Mouse (Mus musculus) limb, embryonic 12.5 days (tissue): Measurements from ENCODE around the gene Nrk. TPM values are rescaled to one million over a fixed set of nuclear protein-coding genes. Genes with fewer than 3 reads are reported as not detected.

Experiments used
- ATAC-seq: fragments of 200-750 bp; cut with Nextera tagmentation; 2 replicates; pipeline ENCODE4 v1.8.0; 2017; ENCODE audit warnings: low read depth, moderate TSS enrichment; ENCODE audit not compliant: insufficient number of reproducible peaks, insufficient read depth, low FRiP score, low TSS enrichment
- H3K27ac ChIP-seq: fragments of 300-500 bp; sonication (generic); 2 replicates; pipeline ENCODE4 v1.5.1; 2016; ENCODE audit warnings: mild to moderate bottlenecking, moderate library complexity
- H3K27me3 ChIP-seq: fragments of 300-500 bp; sonication (generic); 2 replicates; pipeline ENCODE4 v1.6.1; 2016; ENCODE audit warnings: mild to moderate bottlenecking, moderate library complexity
- H3K36me3 ChIP-seq: fragments of 300-500 bp; sonication (generic); 2 replicates; pipeline ENCODE4 v1.6.1; 2016; ENCODE audit warnings: mild to moderate bottlenecking, moderate library complexity
- H3K4me1 ChIP-seq: fragments of 300-500 bp; sonication (generic); replicated peaks from 2 replicates; pipeline ENCODE4 v1.6.1; 2016
- H3K4me2 ChIP-seq: fragments of 300-500 bp; sonication (generic); 2 replicates; pipeline ENCODE4 v1.6.1; 2016; ENCODE audit warnings: mild to moderate bottlenecking, moderate library complexity
- H3K4me3 ChIP-seq: fragments of 300-500 bp; sonication (generic); replicated peaks from 2 replicates; pipeline ENCODE4 v1.5.1; 2016; ENCODE audit warnings: mild to moderate bottlenecking
- H3K9ac ChIP-seq: fragments of 300-500 bp; sonication (generic); replicated peaks from 2 replicates; pipeline ENCODE4 v1.6.1; 2016; ENCODE audit warnings: mild to moderate bottlenecking, moderate library complexity
- H3K9me3 ChIP-seq: fragments of 300-500 bp; sonication (generic); 2 replicates; pipeline ENCODE4 v1.6.1; 2016; ENCODE audit warnings: mild to moderate bottlenecking, moderate library complexity
- WGBS: fragments of 180-500 bp; shearing (Covaris S2); methylation state at CpG from one replicate; pipeline ENCODE4 v1.1.7; 2016; 5-methylcytosine and 5-hydroxymethylcytosine counted together
- polyA plus RNA-seq: library from polyadenylated mRNA; unstranded; fragments of >200 nt; fragmentation: Nextera tagmentation; extraction: Ambion mirVana; gene quantifications from 2 replicates; pipeline ENCODE4 v1.2.1, GENCODE M21; 2016

Nrk gene
- polyA plus RNA-seq, 1 experiment from 2014 or later: 30.8 TPM

DNA sequence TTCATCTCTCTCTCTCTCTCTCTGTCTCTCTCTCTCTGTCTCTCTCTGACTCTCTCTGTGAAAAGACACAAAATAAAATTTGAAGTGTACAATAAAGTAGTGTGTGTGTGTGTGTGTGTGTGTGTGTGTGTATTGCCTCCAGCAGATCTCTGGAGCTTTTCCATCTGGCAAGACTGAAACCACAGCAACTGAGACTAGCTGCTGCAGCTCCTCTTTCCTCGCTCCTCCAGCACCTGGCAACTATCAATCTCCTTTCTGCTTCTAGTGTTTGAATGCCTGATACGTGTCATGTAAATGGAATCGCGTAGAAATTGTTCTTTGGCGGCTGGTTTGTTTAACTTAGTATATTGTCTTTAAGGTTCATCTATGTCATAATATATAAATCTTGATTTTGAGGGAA is 113.1 kb downstream of the Nrk start:
- H3K4me2 ChIP-seq: no peak overlapping the region
- H3K9ac ChIP-seq: no peak overlapping the region
- H3K4me3 ChIP-seq: no peak overlapping the region
- no peaks in the 10 kb centered on the region; the same call in 1 of the 2 replicates for H3K27me3 ChIP-seq
- no peaks in the 10 kb centered on the region for H3K4me1 ChIP-seq
- no peaks in the 10 kb centered on the region for H3K9me3 ChIP-seq
- no peak overlapping the region for H3K27ac ChIP-seq
- H3K36me3 ChIP-seq: no peaks in the 10 kb centered on the region
- 62% methylated on average over 5 of the region's 5 CpGs for WGBS
- no peak for ATAC-seq

DNA sequence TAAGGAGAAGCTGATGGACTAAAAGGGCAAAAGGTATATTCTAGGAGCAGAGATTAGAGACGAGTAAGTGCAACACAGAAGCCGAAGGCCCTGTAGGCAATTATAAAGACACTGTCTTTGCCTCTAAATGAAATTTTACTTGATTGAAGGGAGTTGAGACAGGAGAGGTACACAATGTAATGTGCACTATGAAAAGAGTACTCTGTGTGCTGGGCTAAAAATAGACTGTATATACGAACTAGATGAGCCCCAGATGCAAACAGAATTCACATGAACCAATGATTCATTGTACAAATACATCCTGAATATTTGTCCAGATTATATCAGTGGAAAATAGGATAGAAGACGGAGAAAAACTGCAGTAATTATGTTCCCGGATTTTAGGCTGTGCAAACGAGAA is 113.7 kb downstream of the Nrk start:
- no peak for ATAC-seq
- no peaks in the 10 kb centered on the region; the same call in 1 of the 2 replicates for H3K27me3 ChIP-seq

DNA sequence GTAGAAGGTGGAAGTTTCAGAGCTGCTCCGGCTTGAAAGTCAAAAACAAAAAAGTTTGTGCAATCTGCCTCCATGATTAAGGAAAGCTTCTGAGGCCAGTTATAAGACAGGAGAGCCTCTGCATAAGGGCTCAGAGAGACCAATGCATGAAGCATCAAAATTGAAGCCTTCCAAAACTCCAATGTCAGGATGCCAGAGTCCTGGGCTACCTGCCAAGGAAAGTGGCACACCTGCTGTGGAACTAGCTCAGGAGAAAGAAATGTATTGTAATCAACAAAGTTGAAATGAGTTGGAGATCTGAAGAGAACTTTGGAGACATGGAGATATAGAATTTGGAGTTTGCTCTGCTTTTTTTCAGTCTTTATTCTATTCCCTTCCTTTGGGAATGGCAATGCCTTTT is 123.4 kb downstream of the Nrk start:
- no peak overlapping the region for H3K27ac ChIP-seq
- no peak for ATAC-seq
- no peaks in the 10 kb centered on the region for H3K36me3 ChIP-seq
- no peak overlapping the region for H3K4me2 ChIP-seq
- WGBS: 84% methylated on average over 1 of the region's 1 CpGs
- no peaks in the 10 kb centered on the region for H3K9me3 ChIP-seq
- no peaks in the 10 kb centered on the region for H3K4me1 ChIP-seq
- no peak overlapping the region for H3K9ac ChIP-seq
- H3K4me3 ChIP-seq: no peak overlapping the region
- no peaks in the 10 kb centered on the region; the same call in 1 of the 2 replicates for H3K27me3 ChIP-seq

More for the DNA sequence above, 113.7 kb downstream of the Nrk start:
- H3K4me2 ChIP-seq: no peak overlapping the region
- no peak overlapping the region for H3K27ac ChIP-seq
- no peaks in the 10 kb centered on the region for H3K36me3 ChIP-seq
- no peak overlapping the region for H3K9ac ChIP-seq
- no peaks in the 10 kb centered on the region for H3K4me1 ChIP-seq
- whole genome bisulfite sequencing: 76% methylated on average over 6 of the region's 6 CpGs
- H3K4me3 ChIP-seq: no peak overlapping the region
- no peaks in the 10 kb centered on the region for H3K9me3 ChIP-seq

DNA sequence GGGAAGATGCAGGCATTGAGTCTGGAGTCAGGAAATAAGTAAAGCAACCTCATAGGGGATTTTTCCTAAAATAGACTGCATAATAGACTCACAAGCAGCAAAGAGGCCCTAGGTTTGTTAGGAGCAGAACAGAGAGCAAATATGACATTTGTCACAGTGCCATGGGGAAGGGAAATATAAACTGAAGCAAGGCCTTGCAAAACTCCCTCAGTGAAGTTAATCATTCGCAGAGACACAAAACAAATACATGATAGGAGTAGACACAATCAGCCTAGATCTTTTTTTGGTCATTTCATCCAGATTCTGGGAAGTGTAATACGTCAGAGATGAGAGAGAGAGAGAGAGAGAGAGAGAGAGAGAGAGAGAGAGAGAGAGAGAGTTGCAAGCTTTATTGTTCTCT is 125.1 kb downstream of the Nrk start:
- Histone ChIP-seq H3K4me3 (no peak overlapping the region), H3K27me3 (no peaks in the 10 kb centered on the region; the same call in 1 of the 2 replicates), H3K9ac (no peak overlapping the region), H3K4me1 (no peaks in the 10 kb centered on the region), H3K9me3 (no peaks in the 10 kb centered on the region), H3K27ac (no peak overlapping the region), H3K36me3 (no peaks in the 10 kb centered on the region), H3K4me2 (no peak overlapping the region)
- WGBS: 88% methylated on average over 2 of the region's 2 CpGs
- ATAC-seq: no peak

DNA sequence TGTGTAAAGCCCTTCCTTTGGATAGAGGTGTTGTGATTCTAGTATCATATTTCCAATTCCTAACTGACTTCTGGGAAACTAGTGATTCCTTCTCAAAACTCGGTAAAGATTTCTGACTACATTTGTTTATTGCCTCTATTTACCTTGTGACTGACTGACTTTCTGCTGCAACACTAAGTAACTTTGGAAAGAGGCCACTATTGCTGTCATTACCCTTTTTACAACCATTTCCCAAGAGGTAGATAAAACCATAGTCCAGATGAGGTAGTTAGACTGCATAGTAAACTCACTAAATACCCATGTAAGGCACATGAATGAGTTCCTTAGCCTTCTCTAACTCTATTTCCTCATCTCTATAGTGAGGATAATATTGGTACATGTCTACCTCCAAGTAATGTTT is 126.9 kb downstream of the Nrk start:
- 82% methylated on average over 1 of the region's 1 CpGs for WGBS
- H3K27ac ChIP-seq: no peak overlapping the region
- H3K27me3 ChIP-seq: no peaks in the 10 kb centered on the region; the same call in 1 of the 2 replicates
- H3K4me2 ChIP-seq: no peak overlapping the region
- no peak overlapping the region for H3K4me3 ChIP-seq
- no peak overlapping the region for H3K9ac ChIP-seq
- H3K36me3 ChIP-seq: no peaks in the 10 kb centered on the region
- H3K4me1 ChIP-seq: no peaks in the 10 kb centered on the region
- no peaks in the 10 kb centered on the region for H3K9me3 ChIP-seq
- no peak for ATAC-seq

DNA sequence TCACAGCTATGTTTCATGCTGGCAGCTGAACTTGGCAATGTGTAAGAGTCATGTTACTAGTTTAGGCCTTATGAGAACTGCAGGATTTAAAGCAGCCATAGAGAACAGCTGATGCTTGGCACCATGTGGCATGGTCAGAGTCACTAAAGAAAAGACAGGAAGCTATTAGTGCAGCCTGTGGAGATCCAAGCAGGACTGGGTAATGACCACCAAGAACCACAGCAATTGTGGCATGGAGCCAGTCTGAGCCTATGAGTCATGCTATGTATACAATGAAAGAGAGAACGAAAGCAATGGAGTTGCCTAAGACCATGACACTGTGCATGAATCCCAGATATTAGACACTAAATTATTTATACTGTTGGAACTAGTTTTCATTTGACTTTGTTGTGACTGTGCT is 137.7 kb downstream of the Nrk start:
- no peak overlapping the region for H3K27ac ChIP-seq
- no peak for ATAC-seq

DNA sequence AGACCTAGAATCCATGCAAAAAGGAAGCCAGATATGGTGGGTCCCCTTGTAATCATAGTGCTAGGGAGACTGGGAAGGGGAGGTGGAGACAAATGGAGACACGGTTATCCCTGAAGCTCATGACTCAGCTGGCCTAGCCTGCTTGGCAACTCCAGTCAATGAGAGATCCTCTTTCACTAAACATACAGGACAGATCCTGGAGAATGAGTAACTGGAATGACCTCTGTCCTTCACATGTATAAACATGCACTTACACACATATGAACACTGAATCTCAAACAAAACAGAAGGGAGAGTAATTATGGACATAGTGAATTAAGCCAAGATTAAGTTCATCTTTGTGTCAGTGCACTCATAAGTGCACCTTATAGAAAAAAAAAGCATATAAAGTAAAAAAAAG is 138.9 kb downstream of the Nrk start:
- Histone ChIP-seq H3K4me1 (no peaks in the 10 kb centered on the region), H3K9me3 (no peaks in the 10 kb centered on the region), H3K27ac (no peak overlapping the region), H3K4me3 (no peak overlapping the region), H3K9ac (no peak overlapping the region), H3K27me3 (0 out of 2 replicates have a peak, but pooled peaks cover 3% of the 10 kb centered on the region), H3K4me2 (no peak overlapping the region), H3K36me3 (no peaks in the 10 kb centered on the region)
- 74% methylated on average over 1 of the region's 1 CpGs for WGBS
- ATAC-seq: no peak

More for the DNA sequence above, 137.7 kb downstream of the Nrk start:
- no peak overlapping the region for H3K4me2 ChIP-seq
- no peak overlapping the region for H3K9ac ChIP-seq
- H3K4me3 ChIP-seq: no peak overlapping the region
- H3K4me1 ChIP-seq: no peaks in the 10 kb centered on the region
- 88% methylated on average over 1 of the region's 1 CpGs for WGBS
- no peaks in the 10 kb centered on the region for H3K27me3 ChIP-seq
- H3K9me3 ChIP-seq: no peaks in the 10 kb centered on the region
- H3K36me3 ChIP-seq: no peaks in the 10 kb centered on the region

Other genes starting within 250 kb of the Nrk start
- gene Serpina7, start 170.8 kb downstream of the Nrk start, polyA plus RNA-seq: 0.14 TPM in 1 of 2 replicates, not detected in the other
- gene 4930513O06Rik, start 171.8 kb downstream of the Nrk start, polyA plus RNA-seq: not detected in 2 replicates